Mouse (Mus musculus) lung, adult 2 months (tissue): ENCODE measurements around the gene Dnajc11. TPM values are rescaled to one million over a fixed set of nuclear protein-coding genes. Genes with fewer than 3 reads are reported as not detected.
A peak's percentile ranks its signal among the peaks of the same experiment; 100 is the strongest.

Experiments
- DNase-seq: peaks from one replicate; pipeline ENCODE4 v3.0.0; 2022
- H3K4me1 ChIP-seq: fragments of 200-500 bp; 2 replicates; pipeline ENCODE4 v1.6.1; 2011; ENCODE audit warnings: low read length; ENCODE audit not compliant: control insufficient read depth, insufficient read depth
- H3K4me3 ChIP-seq: fragments of 200-500 bp; replicated peaks from 2 replicates; pipeline ENCODE3; 2011; ENCODE audit warnings: low read depth, mild to moderate bottlenecking, control low read depth, low read length; ENCODE audit errors: extremely low read depth
- CTCF ChIP-seq: fragments of 200-500 bp; IDR thresholded peaks from 2 replicates; pipeline ENCODE4 v1.5.1; 2011; ENCODE audit warnings: mild to moderate bottlenecking, low read length, control low read depth; ENCODE audit not compliant: insufficient read depth
- POLR2A ChIP-seq: fragments of 200-500 bp; IDR thresholded peaks from 2 replicates; pipeline ENCODE4 v1.6.1; 2011; ENCODE audit warnings: low read depth, mild to moderate bottlenecking, control low read depth, low read length, borderline replicate concordance; ENCODE audit errors: extremely low read depth
- WGBS: fragments of 180-500 bp; shearing (Covaris S2); methylation state at CpG from one replicate; pipeline ENCODE4 v1.1.7; 2018; 5-methylcytosine and 5-hydroxymethylcytosine counted together
- polyA plus RNA-seq: library from polyadenylated mRNA; depleted of rRNA; stranded (reverse); fragments of >200 nt; gene quantifications from 2 replicates; pipeline ENCODE4 v1.2.3, GENCODE M21; 2012

Dnajc11 gene
- polyA plus RNA-seq, 1 experiment, result 45.8 TPM

- DNase-seq, result peak; percentile 50
- no peak overlapping the region for H3K4me3 ChIP-seq
- H3K4me1 ChIP-seq, result no peaks in the 10 kb centered on the region
- TF ChIP-seq CTCF (peak; percentile 79), POLR2A (no peak)
- WGBS, result 18% methylated on average over 16 of the region's 16 CpGs
Measured at GRCm38 (mm10) chr4:151919900-151920643, 13.4 kb upstream of the Dnajc11 start.

DNA sequence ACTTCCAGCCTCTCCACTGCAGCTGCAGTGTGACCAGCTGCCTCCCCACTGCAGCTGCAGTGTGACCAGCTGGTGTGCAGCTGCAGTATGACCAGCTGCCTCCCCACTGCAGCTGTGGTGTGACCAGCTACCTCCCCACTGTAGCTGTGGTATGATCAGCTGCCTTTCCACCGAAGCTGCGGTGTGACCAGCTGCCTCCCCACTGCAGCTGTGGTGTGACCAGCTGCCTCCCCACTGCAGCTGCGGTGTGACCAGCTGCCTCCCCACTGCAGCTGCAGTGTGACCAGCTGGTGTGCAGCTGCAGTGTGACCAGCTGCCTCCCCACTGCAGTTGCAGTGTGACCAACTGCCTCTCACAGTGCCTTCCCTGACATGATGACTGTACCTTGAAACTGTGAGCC lies 11.4 kb upstream of the Dnajc11 start:
- Histone ChIP-seq H3K4me3 (no peak overlapping the region), H3K4me1 (no peaks in the 10 kb centered on the region)
- no peak for DNase-seq
- TF ChIP-seq CTCF (no peak), POLR2A (no peak)
- WGBS, result 97% methylated on average over 3 of the region's 3 CpGs

- Histone ChIP-seq H3K4me1 (0 out of 2 replicates have a peak, but pooled peaks cover 5% of the 10 kb centered on the region), H3K4me3 (peak overlapping the region; percentile 47)
- no peak for DNase-seq
- TF ChIP-seq CTCF (no peak), POLR2A (no peak)
- WGBS, result 66% methylated on average over 13 of the region's 13 CpGs
Measured at GRCm38 (mm10) chr4:151932576-151933504, 651 bp upstream of the Dnajc11 start.

GRCm38 (mm10) chr4:151934215-151934572 lies 703 bp downstream of the Dnajc11 start:
- Histone ChIP-seq H3K4me3 (peak overlapping the region; percentile 96), H3K4me1 (0 out of 2 replicates have a peak, but pooled peaks cover 5% of the 10 kb centered on the region)
- under 1% methylated on average over 23 of the region's 23 CpGs for WGBS
- DNase-seq, result no peak
- no peak for TF ChIP-seq POLR2A
- TF ChIP-seq CTCF, result no peak

DNA sequence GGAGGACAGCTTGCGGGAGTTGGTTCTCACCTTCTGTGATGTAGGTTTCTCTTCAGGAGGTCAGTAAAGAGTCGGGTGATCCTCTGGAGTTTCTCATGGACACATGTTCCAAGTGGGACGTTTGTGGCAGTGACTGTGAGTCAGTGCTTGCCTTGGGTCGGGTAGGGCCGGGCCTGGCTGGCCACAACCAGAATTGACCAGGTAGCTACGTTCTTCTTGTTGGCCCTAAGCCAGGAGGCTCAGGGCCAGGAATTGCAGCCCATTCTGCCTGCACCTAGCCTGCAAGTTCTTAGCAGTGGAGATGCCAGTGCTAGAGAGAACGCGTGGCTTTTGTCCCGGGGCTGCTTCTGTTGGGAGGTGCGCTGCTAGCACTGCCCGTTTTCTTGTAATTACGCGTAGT lies 4.0 kb downstream of the Dnajc11 start:
- TF ChIP-seq CTCF (no peak), POLR2A (no peak)
- 78% methylated on average over 13 of the region's 13 CpGs for whole genome bisulfite sequencing
- H3K4me3 ChIP-seq, result no peak overlapping the region
- 0 out of 2 replicates have a peak, but pooled peaks cover 5% of the 10 kb centered on the region for H3K4me1 ChIP-seq
- DNase-seq, result no peak

DNA sequence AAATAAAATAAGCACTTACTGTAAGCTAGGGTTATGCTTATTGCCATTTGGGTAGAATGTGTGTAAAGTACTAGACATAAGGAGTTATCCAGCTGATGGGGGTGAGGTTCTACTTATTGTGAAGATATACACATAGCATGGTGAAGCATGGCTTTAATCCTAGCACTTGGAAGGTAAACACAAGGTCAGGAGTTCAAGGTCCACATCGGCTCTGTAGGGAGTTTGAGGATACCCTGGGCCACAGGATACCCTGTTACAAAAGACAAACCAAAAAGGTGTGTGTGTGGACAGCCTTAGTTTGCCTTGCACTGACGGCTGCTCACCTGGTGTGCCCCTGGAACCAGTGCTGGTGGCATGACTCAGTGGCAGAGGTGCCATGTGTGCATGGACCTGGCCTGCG lies 4.6 kb downstream of the Dnajc11 start:
- Histone ChIP-seq H3K4me3 (no peak overlapping the region), H3K4me1 (0 out of 2 replicates have a peak, but pooled peaks cover 5% of the 10 kb centered on the region)
- DNase-seq, result no peak
- TF ChIP-seq POLR2A (no peak), CTCF (no peak)
- 85% methylated on average over 3 of the region's 3 CpGs for WGBS

- TF ChIP-seq POLR2A (no peak), CTCF (no peak)
- no peak for DNase-seq
- H3K4me1 ChIP-seq, result no peaks in the 10 kb centered on the region
- 88% methylated on average over 11 of the region's 11 CpGs for WGBS
- no peak overlapping the region for H3K4me3 ChIP-seq
Measured at GRCm38 (mm10) chr4:151946211-151946610, 12.7 kb downstream of the Dnajc11 start.

- no peak for DNase-seq
- Histone ChIP-seq H3K4me1 (no peaks in the 10 kb centered on the region), H3K4me3 (no peak overlapping the region)
- TF ChIP-seq CTCF, result no peak
- TF ChIP-seq POLR2A, result no peak
- 90% methylated on average over 14 of the region's 14 CpGs for WGBS
Measured at GRCm38 (mm10) chr4:151948497-151949471, 15.3 kb downstream of the Dnajc11 start.
